Mouse (Mus musculus) CD4-positive, CD25-positive, alpha-beta regulatory T cell, adult 4 months (primary cell): Measurements from ENCODE around the gene Clec4b1. TPM values are rescaled to one million over a fixed set of nuclear protein-coding genes. Genes with fewer than 3 reads are reported as not detected.
"Not testable (repeated sequence)": the region's sequence is repeated elsewhere in the genome, so short reads cannot be mapped to it uniquely, and the experiment has no call there.

Experiments
- ATAC-seq: one replicate; pipeline ENCODE4 v1.8.0; 2017
- polyA plus RNA-seq, 2 experiments: library from polyadenylated mRNA; unstranded; fragments of 100-300 nt; shearing (Covaris generic); gene quantifications; one replicate each; pipeline ENCODE4 v1.2.1; 2017

Clec4b1 gene
- polyA plus RNA-seq, result not detected

GRCm38 (mm10) chr6:123049742-123050372 lies at the start of gene Clec4b1:
Gene Clec4b1, plus strand, starts transcription at chr6:123049962.
- ATAC-seq, result no peak

- ATAC-seq, result not testable (repeated sequence)
Measured at GRCm38 (mm10) chr6:123004696-123005095, 45.1 kb upstream of the Clec4b1 start.

GRCm38 (mm10) chr6:123005591-123005990 lies 44.2 kb upstream of the Clec4b1 start:
- ATAC-seq, result no peak

GRCm38 (mm10) chr6:123095125-123095843 lies 45.5 kb downstream of the Clec4b1 start:
- ATAC-seq, result no peak

- ATAC-seq, result not testable (repeated sequence)
Measured at GRCm38 (mm10) chr6:123106128-123106527, 56.4 kb downstream of the Clec4b1 start, which contains the start of gene Clec4a2. Gene Clec4a2, plus strand, starts transcription at chr6:123106428.

Other genes with a start within 250 kb of the Clec4b1 start
- gene Slc2a3, start 248.3 kb upstream of the Clec4b1 start, polyA plus RNA-seq, result 100 to 1,000 TPM; 103 to 138 TPM
- gene Foxj2, start 230.0 kb upstream of the Clec4b1 start, polyA plus RNA-seq, result 1 to 10 TPM; 8.5 to 9.2 TPM
- under 1 TPM; 0.18 to 0.27 TPM for gene C3ar1, start 193.8 kb upstream of the Clec4b1 start, polyA plus RNA-seq
- 10 to 100 TPM; 63.7 to 80.3 TPM for gene Necap1, start 175.5 kb upstream of the Clec4b1 start, polyA plus RNA-seq
- 1 to 10 TPM in 1 of 2 experiments, under 1 TPM in 1; 0.82 to 1.3 TPM for gene Clec4a1, start 128.1 kb upstream of the Clec4b1 start, polyA plus RNA-seq
- under 1 TPM in 1 of 2 experiments, not detected in 1; 0.56 TPM for gene Clec4a3, start 97.4 kb upstream of the Clec4b1 start, polyA plus RNA-seq
- gene Clec4a4, start 59.6 kb upstream of the Clec4b1 start, polyA plus RNA-seq, result not detected
- gene Clec4a2, start 56.5 kb downstream of the Clec4b1 start, polyA plus RNA-seq, result under 1 TPM in 1 of 2 experiments, not detected in 1; 0.52 TPM
- not detected for gene Clec4b2, start 122.9 kb downstream of the Clec4b1 start, polyA plus RNA-seq
- 1 to 10 TPM in 1 of 2 experiments, under 1 TPM in 1; 0.58 to 1.1 TPM for gene Clec4n, start 179.9 kb downstream of the Clec4b1 start, polyA plus RNA-seq
- not detected for gene Clec4d, start 212.1 kb downstream of the Clec4b1 start, polyA plus RNA-seq
- gene Clec4e, start 239.9 kb downstream of the Clec4b1 start, polyA plus RNA-seq, result under 1 TPM in 1 of 2 experiments, not detected in 1; 0.26 TPM